Mouse (Mus musculus) small intestine, adult 2 months (tissue): ENCODE data around the gene Astn2. TPM values are rescaled to one million over a fixed set of nuclear protein-coding genes. Genes with fewer than 3 reads are reported as not detected.

ENCODE experiments used
- H3K27ac ChIP-seq: fragments of 200-500 bp; 2 replicates; pipeline ENCODE4 v1.5.1; 2012; ENCODE audit warnings: low read depth, low read length, control low read depth, inconsistent platforms; ENCODE audit not compliant: insufficient read depth
- H3K27me3 ChIP-seq: fragments of 200-500 bp; 2 replicates; pipeline ENCODE4 v1.6.1; 2012; ENCODE audit warnings: mild to moderate bottlenecking, moderate library complexity, low read length, inconsistent platforms; ENCODE audit not compliant: control insufficient read depth, insufficient read depth
- H3K36me3 ChIP-seq: fragments of 200-500 bp; 2 replicates; pipeline ENCODE4 v1.6.1; 2012; ENCODE audit warnings: mild to moderate bottlenecking, low read length, control low read depth, inconsistent platforms; ENCODE audit not compliant: control insufficient read depth, insufficient read depth
- H3K4me1 ChIP-seq: fragments of 200-500 bp; 2 replicates; pipeline ENCODE4 v1.6.1; 2012; ENCODE audit warnings: low read length, inconsistent platforms, mixed read lengths; ENCODE audit not compliant: control insufficient read depth, insufficient read depth, insufficient read length
- H3K4me3 ChIP-seq: fragments of 200-500 bp; 2 replicates; pipeline ENCODE4 v1.5.1; 2012; ENCODE audit warnings: low read depth, mild to moderate bottlenecking, control low read depth, inconsistent platforms, low read length, moderate library complexity
- CTCF ChIP-seq: fragments of 200-500 bp; IDR thresholded peaks from 2 replicates; pipeline ENCODE4 v1.5.1; 2012; ENCODE audit warnings: low read depth, mild to moderate bottlenecking, control low read depth, inconsistent platforms, low read length, moderate library complexity, mixed read lengths; ENCODE audit not compliant: insufficient replicate concordance, insufficient read length; ENCODE audit errors: extremely low read depth
- POLR2A ChIP-seq: fragments of 200-500 bp; IDR thresholded peaks from 2 replicates; pipeline ENCODE4 v1.6.1; 2012; ENCODE audit warnings: low read depth, mild to moderate bottlenecking, control low read depth, inconsistent platforms, low read length, moderate library complexity
- WGBS: fragments of 180-500 bp; shearing (Covaris S2); methylation state at CpG from one replicate; pipeline ENCODE4 v1.1.7; 2018; 5-methylcytosine and 5-hydroxymethylcytosine counted together
- polyA plus RNA-seq: library from polyadenylated mRNA; depleted of rRNA; stranded (reverse); fragments of >200 nt; gene quantifications from 2 replicates; pipeline ENCODE4 v1.2.3, GENCODE M21; 2012

Astn2 gene
- polyA plus RNA-seq, 1 experiment = 0.37 TPM

DNA sequence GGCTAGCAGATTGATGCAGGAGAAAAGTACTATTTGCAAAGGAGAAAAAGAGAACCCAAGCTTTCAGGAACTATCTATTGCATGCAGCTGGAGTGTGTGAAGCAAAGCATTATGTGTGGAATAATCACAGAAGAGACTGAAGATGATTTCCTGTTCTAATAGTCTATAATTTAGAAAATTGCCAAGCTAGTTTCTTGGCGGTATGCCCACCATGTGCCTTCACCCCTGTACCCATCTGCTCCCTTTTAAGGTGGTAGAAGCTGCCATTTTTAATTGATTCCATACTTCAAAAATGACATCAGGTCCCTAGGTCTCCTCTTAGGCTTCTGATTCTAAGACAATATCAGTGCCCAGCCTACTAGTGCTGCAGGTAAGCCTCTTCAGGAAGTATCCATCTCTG, 432.0 kb downstream of the Astn2 start:
- H3K27me3 ChIP-seq = no peaks in the 10 kb centered on the region
- no peak overlapping the region for H3K4me3 ChIP-seq
- no peak for TF ChIP-seq CTCF
- TF ChIP-seq POLR2A = no peak
- H3K27ac ChIP-seq = no peak overlapping the region
- H3K4me1 ChIP-seq = no peaks in the 10 kb centered on the region
- H3K36me3 ChIP-seq = no peaks in the 10 kb centered on the region
- WGBS = 92% methylated on average over 1 of the region's 1 CpGs

DNA sequence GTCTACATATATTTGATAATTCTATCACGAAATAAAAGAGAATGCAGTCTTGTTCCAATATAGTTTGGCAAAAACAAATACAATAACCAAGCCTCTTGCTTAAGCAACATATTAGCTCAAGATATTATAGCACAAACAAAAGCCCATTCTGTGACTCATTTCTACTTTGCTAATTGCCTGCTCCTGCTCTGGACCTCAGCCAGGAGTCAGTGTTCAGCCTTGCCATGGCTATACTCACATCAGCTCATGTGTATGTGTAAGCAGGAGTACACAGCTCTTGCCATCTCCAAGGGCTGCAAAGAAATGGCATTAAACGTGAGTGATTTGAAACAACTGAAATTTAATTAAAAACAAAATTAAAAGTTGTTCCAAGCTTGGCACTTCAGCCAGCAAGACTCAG, 435.1 kb downstream of the Astn2 start:
- H3K36me3 ChIP-seq = no peaks in the 10 kb centered on the region
- no peaks in the 10 kb centered on the region for H3K4me1 ChIP-seq
- 60% methylated on average over 2 of the region's 2 CpGs for WGBS
- no peaks in the 10 kb centered on the region for H3K27me3 ChIP-seq
- no peak for TF ChIP-seq POLR2A
- no peak for TF ChIP-seq CTCF
- H3K27ac ChIP-seq = no peak overlapping the region
- no peak overlapping the region for H3K4me3 ChIP-seq

DNA sequence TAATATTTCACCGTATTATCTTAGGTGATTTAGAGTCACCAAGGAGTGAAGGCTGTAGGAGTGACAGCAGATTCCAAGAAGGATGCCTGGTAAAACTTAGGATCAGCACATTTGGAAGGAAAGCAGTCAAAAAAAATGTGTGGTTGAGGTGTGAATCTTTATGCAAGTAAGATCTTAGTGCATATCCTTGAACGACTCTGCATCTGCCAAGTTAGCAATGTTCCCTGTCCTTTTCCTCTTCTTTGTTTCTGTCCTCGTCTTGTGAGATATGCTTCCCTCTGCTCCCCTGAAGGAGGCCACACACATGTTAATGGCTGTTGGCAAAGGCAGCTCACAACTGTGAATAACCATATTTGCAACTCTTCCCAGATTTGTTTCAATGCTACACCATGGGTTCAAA, 439.8 kb downstream of the Astn2 start:
- WGBS = 64% methylated on average over 3 of the region's 3 CpGs
- Histone ChIP-seq H3K27me3 (no peaks in the 10 kb centered on the region), H3K36me3 (no peaks in the 10 kb centered on the region), H3K4me1 (no peaks in the 10 kb centered on the region), H3K4me3 (no peak overlapping the region), H3K27ac (no peak overlapping the region)
- TF ChIP-seq CTCF (no peak), POLR2A (no peak)

DNA sequence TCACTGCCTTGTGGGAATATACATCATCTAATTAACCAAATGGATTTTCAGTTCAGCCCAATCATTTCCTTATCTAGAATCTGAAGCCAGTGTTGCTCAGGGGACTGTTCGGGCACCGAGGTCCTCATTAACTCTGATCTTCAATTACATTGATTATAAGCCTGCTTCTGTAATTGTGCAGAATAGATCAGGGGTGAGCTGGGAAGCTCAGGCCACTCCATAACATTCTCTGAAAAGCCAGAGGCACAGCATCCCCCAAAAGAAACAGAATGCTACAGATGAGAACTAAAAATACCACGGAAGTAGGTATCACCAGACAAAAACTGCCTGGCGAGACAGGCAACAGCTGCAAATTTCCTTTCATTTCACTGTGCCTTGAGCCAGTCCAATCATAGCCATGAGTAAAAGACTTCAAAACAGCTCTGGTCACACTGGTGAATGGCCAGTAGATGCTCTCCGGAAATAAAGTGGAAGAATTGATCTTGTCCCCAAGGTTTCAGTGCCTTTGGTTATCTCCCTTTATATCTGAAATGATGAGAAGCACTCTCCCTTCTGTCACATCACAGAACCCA, 445.1 kb downstream of the Astn2 start:
- Histone ChIP-seq H3K4me3 (no peak overlapping the region), H3K27ac (no peak overlapping the region), H3K27me3 (no peaks in the 10 kb centered on the region), H3K4me1 (no peaks in the 10 kb centered on the region), H3K36me3 (no peaks in the 10 kb centered on the region)
- TF ChIP-seq CTCF (no peak), POLR2A (no peak)
- WGBS = 82% methylated on average over 5 of the region's 5 CpGs

DNA sequence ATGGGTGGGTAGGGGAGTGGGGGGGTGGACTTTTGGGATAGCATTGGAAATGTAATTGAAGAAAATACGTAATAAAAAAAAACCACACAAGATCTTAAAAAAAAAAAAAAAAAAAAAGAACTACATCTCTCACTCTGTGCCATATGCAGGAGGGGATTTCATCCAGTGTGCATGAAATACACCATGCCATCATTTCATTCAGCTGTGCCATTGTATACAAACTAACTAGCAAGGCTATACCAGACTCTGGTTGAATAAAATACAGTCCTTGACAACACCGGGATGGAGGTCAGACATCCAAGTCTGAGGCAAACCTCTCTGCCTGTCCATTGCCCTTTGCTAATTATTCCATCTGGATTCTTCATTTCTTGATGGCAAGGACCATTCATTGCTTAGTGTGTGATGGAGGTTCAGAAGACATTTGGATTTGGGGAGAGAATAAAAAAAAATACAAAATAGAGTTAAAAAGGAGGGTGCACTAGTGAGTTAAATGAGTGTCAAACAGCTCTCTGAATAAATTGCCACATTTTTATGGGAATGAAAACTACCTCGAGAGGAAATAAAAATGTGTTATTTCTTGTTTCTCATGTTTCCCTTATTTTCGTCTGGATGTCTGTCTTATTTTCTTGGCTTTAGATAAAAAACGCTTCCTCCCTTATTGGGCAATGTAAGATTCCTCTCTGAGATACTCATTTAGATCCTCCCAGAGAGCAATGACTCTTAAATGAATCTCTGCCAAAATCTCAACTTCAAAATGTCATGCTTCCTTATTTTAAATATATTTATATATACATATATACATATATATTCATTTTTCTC, 445.8 kb downstream of the Astn2 start:
- Histone ChIP-seq H3K27ac (no peak overlapping the region), H3K4me3 (no peak overlapping the region), H3K27me3 (no peaks in the 10 kb centered on the region), H3K4me1 (no peaks in the 10 kb centered on the region), H3K36me3 (no peaks in the 10 kb centered on the region)
- WGBS = 76% methylated on average over 5 of the region's 5 CpGs
- no peak for TF ChIP-seq CTCF
- no peak for TF ChIP-seq POLR2A

DNA sequence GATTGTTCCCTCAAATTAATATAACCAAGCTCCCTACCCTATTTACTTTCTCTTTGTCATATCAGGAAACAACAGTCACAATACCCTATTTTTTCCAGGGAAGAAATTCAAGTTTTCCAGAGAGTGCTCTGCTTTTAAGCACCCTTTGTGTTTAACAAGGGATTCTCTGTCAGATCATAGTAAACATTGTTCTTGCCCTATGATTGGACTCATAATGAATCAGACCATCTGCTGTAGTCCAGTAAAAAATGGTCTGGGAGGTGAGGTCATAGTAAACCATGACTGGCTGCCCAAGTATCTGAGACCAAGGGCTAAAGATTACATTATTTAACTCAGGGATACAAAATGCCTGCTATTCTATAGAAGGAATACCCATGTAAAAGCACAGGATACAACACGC, 452.5 kb downstream of the Astn2 start:
- H3K36me3 ChIP-seq = no peaks in the 10 kb centered on the region
- H3K27me3 ChIP-seq = no peaks in the 10 kb centered on the region
- H3K27ac ChIP-seq = no peak overlapping the region
- H3K4me3 ChIP-seq = no peak overlapping the region
- TF ChIP-seq CTCF (no peak), POLR2A (no peak)
- 96% methylated on average over 1 of the region's 1 CpGs for WGBS
- H3K4me1 ChIP-seq = no peaks in the 10 kb centered on the region

DNA sequence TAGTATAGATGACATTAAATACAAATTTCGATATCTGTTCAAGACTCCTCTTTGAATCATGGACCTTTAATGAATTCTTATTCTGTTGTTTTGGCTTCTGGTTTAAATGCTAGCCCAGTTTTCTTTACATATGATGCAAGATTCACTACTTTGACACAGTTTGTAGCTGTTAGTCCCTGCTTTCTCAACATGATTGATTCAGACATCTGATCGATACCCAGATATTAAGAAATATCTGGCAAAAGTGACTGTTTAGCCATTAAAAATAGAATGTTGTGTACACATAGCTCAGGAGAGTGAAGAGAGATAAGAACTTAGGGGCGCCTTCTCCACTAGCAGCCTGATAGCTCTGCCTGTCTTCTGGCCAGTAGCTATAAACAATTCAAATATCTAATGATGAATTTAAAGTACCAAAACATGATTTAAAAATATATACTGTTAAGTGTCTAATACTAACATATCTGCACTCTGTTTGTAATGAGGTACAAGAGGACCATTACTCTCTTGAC, 457.2 kb downstream of the Astn2 start:
- Histone ChIP-seq H3K4me1 (no peaks in the 10 kb centered on the region), H3K36me3 (no peaks in the 10 kb centered on the region), H3K27ac (no peak overlapping the region), H3K27me3 (no peaks in the 10 kb centered on the region), H3K4me3 (no peak overlapping the region)
- TF ChIP-seq POLR2A = no peak
- no peak for TF ChIP-seq CTCF
- 72% methylated on average over 3 of the region's 3 CpGs for whole genome bisulfite sequencing
